Mouse (Mus musculus): ENCODE measurements at regions not wholly inside any gene's neighbourhood (a gene's known extent, or its start where the extent isn't known, plus 50 kb on each side); places are given as distances from the start of the nearest gene placed in this dataset.
"Not testable (repeated sequence)": the region's sequence is repeated elsewhere in the genome, so short reads cannot be mapped to it uniquely, and the experiment has no call there.

- H3K27ac ChIP-seq (ENCODE audit: low read length); ATAC-seq (ENCODE audit: low read depth); H3K9ac ChIP-seq (ENCODE audit: low read depth, low read length); H3K27me3 ChIP-seq (ENCODE audit: control insufficient read depth, insufficient read depth, low read depth, low read length); H3K36me3 ChIP-seq (ENCODE audit: control insufficient read depth, insufficient read depth); H3K9me3 ChIP-seq (replicated peaks; ENCODE audit: control insufficient read depth, low read length); H3K4me1 ChIP-seq (ENCODE audit: control insufficient read depth, low read depth, low read length); H3K4me2 ChIP-seq (ENCODE audit: low read depth, low read length); H3K4me3 ChIP-seq (ENCODE audit: low read depth, low read length): not testable (repeated sequence)
These were observed 367.6 kb upstream of the Olfr1507 start for GRCm38 (mm10) chr14:52863107-52863506.

- not testable (repeated sequence) for H3K27me3 ChIP-seq (ENCODE audit: control insufficient read depth, insufficient read depth, low read depth, low read length); H3K9me3 ChIP-seq (replicated peaks; ENCODE audit: control insufficient read depth, low read length); ATAC-seq (ENCODE audit: low read depth); H3K4me3 ChIP-seq (ENCODE audit: low read depth, low read length); H3K4me1 ChIP-seq (ENCODE audit: control insufficient read depth, low read depth, low read length); H3K36me3 ChIP-seq (ENCODE audit: control insufficient read depth, insufficient read depth); H3K9ac ChIP-seq (ENCODE audit: low read depth, low read length); H3K4me2 ChIP-seq (ENCODE audit: low read depth, low read length); H3K27ac ChIP-seq (ENCODE audit: low read length)
- WGBS (ENCODE audit: insufficient replicate concordance) = 51% methylated on average over 7 of the region's 20 CpGs
These were observed 366.9 kb upstream of the Olfr1507 start for GRCm38 (mm10) chr14:52862491-52862890.

GRCm38 (mm10) chr14:52855339-52855738 lies 359.8 kb upstream of the Olfr1507 start:
- H3K9me3 ChIP-seq (replicated peaks; ENCODE audit: control insufficient read depth, low read length); H3K9ac ChIP-seq (ENCODE audit: low read depth, low read length); H3K27me3 ChIP-seq (ENCODE audit: control insufficient read depth, insufficient read depth, low read depth, low read length); ATAC-seq (ENCODE audit: low read depth); H3K4me3 ChIP-seq (ENCODE audit: low read depth, low read length); H3K4me1 ChIP-seq (ENCODE audit: control insufficient read depth, low read depth, low read length); H3K27ac ChIP-seq (ENCODE audit: low read length); H3K4me2 ChIP-seq (ENCODE audit: low read depth, low read length); H3K36me3 ChIP-seq (ENCODE audit: control insufficient read depth, insufficient read depth): not testable (repeated sequence)
- no CpG with 5 or more reads among the region's 2 CpGs for WGBS (ENCODE audit: insufficient replicate concordance)

GRCm38 (mm10) chr14:52853598-52853997 lies 358.0 kb upstream of the Olfr1507 start:
- H3K27me3 ChIP-seq (ENCODE audit: control insufficient read depth, insufficient read depth, low read depth, low read length); H3K9me3 ChIP-seq (replicated peaks; ENCODE audit: control insufficient read depth, low read length); H3K4me3 ChIP-seq (ENCODE audit: low read depth, low read length); H3K27ac ChIP-seq (ENCODE audit: low read length); H3K4me1 ChIP-seq (ENCODE audit: control insufficient read depth, low read depth, low read length); H3K4me2 ChIP-seq (ENCODE audit: low read depth, low read length); H3K36me3 ChIP-seq (ENCODE audit: control insufficient read depth, insufficient read depth); H3K9ac ChIP-seq (ENCODE audit: low read depth, low read length); ATAC-seq (ENCODE audit: low read depth): not testable (repeated sequence)

DNA sequence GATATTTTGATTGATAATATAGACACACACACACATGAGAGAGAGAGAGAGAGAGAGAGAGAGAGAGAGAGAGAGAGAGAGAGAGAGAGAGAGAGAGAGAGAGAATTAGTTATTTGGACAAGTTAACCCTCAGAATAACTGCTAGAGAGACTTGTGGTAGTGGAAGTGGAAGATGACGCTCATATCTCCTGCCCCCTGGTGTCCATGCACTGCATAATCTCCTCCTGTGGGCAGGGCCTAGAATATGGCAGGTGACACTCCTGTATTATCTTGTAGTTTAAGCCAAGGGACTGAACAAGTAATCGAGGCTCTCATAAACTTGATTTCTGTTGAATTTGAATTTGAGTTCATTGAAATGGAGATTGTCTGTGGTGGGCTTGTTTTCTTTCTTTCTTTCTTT lies 352.4 kb upstream of the Olfr1507 start:
- H3K27me3 ChIP-seq (ENCODE audit: control insufficient read depth, insufficient read depth, low read depth, low read length); H3K4me1 ChIP-seq (ENCODE audit: control insufficient read depth, low read depth, low read length); H3K9ac ChIP-seq (ENCODE audit: low read depth, low read length); ATAC-seq (ENCODE audit: low read depth); H3K4me3 ChIP-seq (ENCODE audit: low read depth, low read length); H3K9me3 ChIP-seq (replicated peaks; ENCODE audit: control insufficient read depth, low read length); H3K36me3 ChIP-seq (ENCODE audit: control insufficient read depth, insufficient read depth); H3K4me2 ChIP-seq (ENCODE audit: low read depth, low read length); H3K27ac ChIP-seq (ENCODE audit: low read length): not testable (repeated sequence)
- WGBS (ENCODE audit: insufficient replicate concordance) = no CpG with 5 or more reads among the region's 2 CpGs

DNA sequence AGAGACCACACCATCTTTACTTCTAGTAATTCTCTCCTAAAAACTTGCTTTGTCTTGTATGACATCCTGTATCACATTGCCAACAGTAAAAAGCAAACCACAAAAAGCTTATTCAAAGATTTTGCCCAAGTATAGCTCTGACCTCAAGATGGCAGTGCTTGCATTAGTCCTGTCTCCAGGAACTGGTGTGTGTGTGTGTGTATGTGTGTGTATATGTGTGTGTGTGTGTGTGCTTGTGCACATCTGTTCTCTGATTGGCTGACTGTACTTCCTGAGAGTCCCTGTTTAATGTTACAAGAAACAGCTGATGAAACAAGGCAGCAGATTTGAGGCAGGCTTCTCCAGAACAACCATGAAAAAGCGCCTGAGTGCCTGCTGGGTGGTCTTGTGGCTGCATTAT lies 328.5 kb upstream of the Olfr1507 start:
- no CpG with 5 or more reads among the region's 1 CpGs for WGBS (ENCODE audit: insufficient replicate concordance)
- not testable (repeated sequence) for H3K4me2 ChIP-seq (ENCODE audit: low read depth, low read length); H3K27ac ChIP-seq (ENCODE audit: low read length); H3K27me3 ChIP-seq (ENCODE audit: control insufficient read depth, insufficient read depth, low read depth, low read length); H3K4me3 ChIP-seq (ENCODE audit: low read depth, low read length); H3K9ac ChIP-seq (ENCODE audit: low read depth, low read length); H3K4me1 ChIP-seq (ENCODE audit: control insufficient read depth, low read depth, low read length); H3K36me3 ChIP-seq (ENCODE audit: control insufficient read depth, insufficient read depth); ATAC-seq (ENCODE audit: low read depth); H3K9me3 ChIP-seq (replicated peaks; ENCODE audit: control insufficient read depth, low read length)

DNA sequence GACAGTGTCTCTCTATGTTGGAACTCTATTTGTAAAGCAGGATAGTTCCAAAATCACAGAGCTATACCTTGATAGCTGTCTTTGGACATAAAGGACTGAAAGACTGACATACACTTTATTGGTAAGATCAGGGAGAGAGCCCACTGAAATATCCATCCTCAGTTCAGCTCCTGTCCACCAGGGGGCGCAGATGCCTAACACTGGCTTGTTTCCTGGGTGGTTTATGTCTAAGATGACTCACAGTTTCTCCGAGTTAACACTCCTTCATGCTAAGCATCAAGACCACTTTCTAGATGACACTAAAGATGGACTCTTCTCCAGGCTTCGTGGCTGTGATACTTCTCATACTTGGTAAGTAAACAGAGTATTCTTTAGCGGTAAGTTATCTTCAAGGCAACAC lies 326.1 kb upstream of the Olfr1507 start:
- H3K9me3 ChIP-seq (replicated peaks; ENCODE audit: control insufficient read depth, low read length); ATAC-seq (ENCODE audit: low read depth); H3K36me3 ChIP-seq (ENCODE audit: control insufficient read depth, insufficient read depth); H3K27ac ChIP-seq (ENCODE audit: low read length); H3K27me3 ChIP-seq (ENCODE audit: control insufficient read depth, insufficient read depth, low read depth, low read length); H3K9ac ChIP-seq (ENCODE audit: low read depth, low read length); H3K4me3 ChIP-seq (ENCODE audit: low read depth, low read length); H3K4me1 ChIP-seq (ENCODE audit: control insufficient read depth, low read depth, low read length); H3K4me2 ChIP-seq (ENCODE audit: low read depth, low read length): not testable (repeated sequence)
- no CpG with 5 or more reads among the region's 4 CpGs for WGBS (ENCODE audit: insufficient replicate concordance)

- not testable (repeated sequence) for H3K4me2 ChIP-seq (ENCODE audit: low read depth, low read length); H3K27me3 ChIP-seq (ENCODE audit: control insufficient read depth, insufficient read depth, low read depth, low read length); H3K4me3 ChIP-seq (ENCODE audit: low read depth, low read length); H3K9me3 ChIP-seq (replicated peaks; ENCODE audit: control insufficient read depth, low read length); H3K9ac ChIP-seq (ENCODE audit: low read depth, low read length); H3K4me1 ChIP-seq (ENCODE audit: control insufficient read depth, low read depth, low read length); H3K36me3 ChIP-seq (ENCODE audit: control insufficient read depth, insufficient read depth); ATAC-seq (ENCODE audit: low read depth); H3K27ac ChIP-seq (ENCODE audit: low read length)
- WGBS (ENCODE audit: insufficient replicate concordance) = 75% methylated on average over 4 of the region's 5 CpGs
These were observed 315.5 kb upstream of the Olfr1507 start for GRCm38 (mm10) chr14:52811128-52811415.

- not testable (repeated sequence) for H3K36me3 ChIP-seq (ENCODE audit: control insufficient read depth, insufficient read depth); ATAC-seq (ENCODE audit: low read depth); H3K4me3 ChIP-seq (ENCODE audit: low read depth, low read length); H3K27ac ChIP-seq (ENCODE audit: low read length); H3K4me1 ChIP-seq (ENCODE audit: control insufficient read depth, low read depth, low read length); H3K27me3 ChIP-seq (ENCODE audit: control insufficient read depth, insufficient read depth, low read depth, low read length); H3K9me3 ChIP-seq (replicated peaks; ENCODE audit: control insufficient read depth, low read length); H3K4me2 ChIP-seq (ENCODE audit: low read depth, low read length); H3K9ac ChIP-seq (ENCODE audit: low read depth, low read length)
- 64% methylated on average over 8 of the region's 8 CpGs for WGBS (ENCODE audit: insufficient replicate concordance)
These were observed 315.0 kb upstream of the Olfr1507 start for GRCm38 (mm10) chr14:52810275-52811127.
